Mouse (Mus musculus): ENCODE results near the gene Ulk2. TPM values are rescaled to one million over a fixed set of nuclear protein-coding genes. Genes with fewer than 3 reads are reported as not detected.

Gene Ulk2
- total RNA-seq, 2 experiments from 2014 or later: 15.1 to 21.9 TPM

GRCm38 (mm10) chr11:61774551-61775149 is 80.2 kb downstream of the Ulk2 start:
- no peak for ATAC-seq (replicated peaks; ENCODE audit: low FRiP score, low TSS enrichment, poor library complexity, severe bottlenecking)

- ATAC-seq (replicated peaks; ENCODE audit: low FRiP score, low TSS enrichment, poor library complexity, severe bottlenecking): peak; percentile 92
Measured at GRCm38 (mm10) chr11:61761584-61762407, 93.1 kb downstream of the Ulk2 start, which contains the start of gene Prpsap2. TSS of gene Prpsap2 (minus strand) at chr11:61762088.

GRCm38 (mm10) chr11:61760518-61760917 is 94.4 kb downstream of the Ulk2 start:
- peak; percentile 52; the same call in 1 of the 2 replicates for ATAC-seq (replicated peaks; ENCODE audit: low FRiP score, low TSS enrichment, poor library complexity, severe bottlenecking)

- ATAC-seq (replicated peaks; ENCODE audit: low FRiP score, low TSS enrichment, poor library complexity, severe bottlenecking): no peak
Measured at GRCm38 (mm10) chr11:61757151-61757550, 97.7 kb downstream of the Ulk2 start.

- ATAC-seq (replicated peaks; ENCODE audit: low FRiP score, low TSS enrichment, poor library complexity, severe bottlenecking): peak; percentile 87
Measured at GRCm38 (mm10) chr11:61751612-61752011, 103.3 kb downstream of the Ulk2 start.

GRCm38 (mm10) chr11:61747161-61747560 is 107.7 kb downstream of the Ulk2 start:
- no peak for ATAC-seq (replicated peaks; ENCODE audit: low FRiP score, low TSS enrichment, poor library complexity, severe bottlenecking)

- no peak for ATAC-seq (replicated peaks; ENCODE audit: low FRiP score, low TSS enrichment, poor library complexity, severe bottlenecking)
Measured at GRCm38 (mm10) chr11:61745781-61746180, 109.1 kb downstream of the Ulk2 start.

- 0 out of 2 replicates have a peak, but pooled peaks have one; percentile 34 for ATAC-seq (replicated peaks; ENCODE audit: low FRiP score, low TSS enrichment, poor library complexity, severe bottlenecking)
Measured at GRCm38 (mm10) chr11:61744460-61744859, 110.4 kb downstream of the Ulk2 start.

- ATAC-seq (replicated peaks; ENCODE audit: low FRiP score, low TSS enrichment, poor library complexity, severe bottlenecking): no peak
Measured at GRCm38 (mm10) chr11:61743768-61744167, 111.1 kb downstream of the Ulk2 start.

GRCm38 (mm10) chr11:61740500-61740899 is 114.4 kb downstream of the Ulk2 start:
- no peak for ATAC-seq (replicated peaks; ENCODE audit: low FRiP score, low TSS enrichment, poor library complexity, severe bottlenecking)

GRCm38 (mm10) chr11:61737290-61737689 is 117.6 kb downstream of the Ulk2 start:
- ATAC-seq (replicated peaks; ENCODE audit: low FRiP score, low TSS enrichment, poor library complexity, severe bottlenecking): no peak

- ATAC-seq (replicated peaks; ENCODE audit: low FRiP score, low TSS enrichment, poor library complexity, severe bottlenecking): no peak
Measured at GRCm38 (mm10) chr11:61732672-61733071, 122.2 kb downstream of the Ulk2 start.

GRCm38 (mm10) chr11:61728037-61728436 is 126.8 kb downstream of the Ulk2 start:
- no peak for ATAC-seq (replicated peaks; ENCODE audit: low FRiP score, low TSS enrichment, poor library complexity, severe bottlenecking)

Other genes starting within 250 kb of the Ulk2 start
- gene Grap, start 201.8 kb downstream of the Ulk2 start, total RNA-seq (2014; fragmentation: Nextera tagmentation): 2.2 and 2.4 TPM in 2 replicates
- 1.3 TPM in 1 of 2 replicates, not detected in the other for gene Grap, start 201.8 kb downstream of the Ulk2 start, total RNA-seq (2017)
- gene Fam83g, start 171.0 kb downstream of the Ulk2 start, total RNA-seq (2014; fragmentation: Nextera tagmentation): not detected in 2 replicates
- gene Fam83g, start 171.0 kb downstream of the Ulk2 start, total RNA-seq (2017): not detected in 2 replicates
- not detected in 2 replicates for gene Slc5a10, start 134.2 kb downstream of the Ulk2 start, total RNA-seq (2014; fragmentation: Nextera tagmentation)
- gene Slc5a10, start 134.2 kb downstream of the Ulk2 start, total RNA-seq (2017): not detected in 2 replicates
- 17.9 and 27.7 TPM in 2 replicates for gene Prpsap2, start 93.0 kb downstream of the Ulk2 start, total RNA-seq (2014; fragmentation: Nextera tagmentation)
- 29.4 and 31.8 TPM in 2 replicates for gene Prpsap2, start 93.0 kb downstream of the Ulk2 start, total RNA-seq (2017)
- 20.6 and 23.5 TPM in 2 replicates for gene Akap10, start 75.2 kb upstream of the Ulk2 start, total RNA-seq (2014; fragmentation: Nextera tagmentation)
- gene Akap10, start 75.2 kb upstream of the Ulk2 start, total RNA-seq (2017): 21.6 and 27.2 TPM in 2 replicates
- 35.8 and 41.4 TPM in 2 replicates for gene Specc1, start 101.7 kb upstream of the Ulk2 start, total RNA-seq (2014; fragmentation: Nextera tagmentation)
- gene Specc1, start 101.7 kb upstream of the Ulk2 start, total RNA-seq (2017): 43.9 and 65.4 TPM in 2 replicates

Measured in megakaryocyte-erythroid progenitor cell, adult 5-6 weeks (primary cell).